Mouse (Mus musculus): Measurements from ENCODE around the gene Samm50. TPM values are rescaled to one million over a fixed set of nuclear protein-coding genes. Genes with fewer than 3 reads are reported as not detected.

Samm50 gene
- polyA plus RNA-seq, 1 experiment from 2014 or later = 90.6 TPM

Small RNAs within 50 kb of the gene (microRNA-seq; reads per million reads assigned to microRNA genes)
- gene Mir6392 = not detected

Other genes with a start within 250 kb of the Samm50 start
- 0.65 and 1.5 TPM in 2 replicates for gene Efcab6, start 126.9 kb upstream of the Samm50 start, polyA plus RNA-seq (2015; fragmentation: Nextera tagmentation; extraction: Ambion mirVana)
- 100.0 and 114 TPM in 2 replicates for gene Sult4a1, start 86.5 kb upstream of the Samm50 start, polyA plus RNA-seq (2015; fragmentation: Nextera tagmentation; extraction: Ambion mirVana)
- not detected in 2 replicates for gene Pnpla5, start 69.1 kb upstream of the Samm50 start, polyA plus RNA-seq (2015; fragmentation: Nextera tagmentation; extraction: Ambion mirVana)
- 7.0 and 7.1 TPM in 2 replicates for gene Pnpla3, start 24.4 kb upstream of the Samm50 start, polyA plus RNA-seq (2015; fragmentation: Nextera tagmentation; extraction: Ambion mirVana)
- 4.3 and 4.7 TPM in 2 replicates for gene Parvb, start 39.8 kb downstream of the Samm50 start, polyA plus RNA-seq (2015; fragmentation: Nextera tagmentation; extraction: Ambion mirVana)
- gene Parvg, start 131.8 kb downstream of the Samm50 start, polyA plus RNA-seq (2015; fragmentation: Nextera tagmentation; extraction: Ambion mirVana) = 1.0 and 1.1 TPM in 2 replicates